Mouse (Mus musculus) liver, embryonic 12.5 days (tissue): ENCODE measurements around the gene Fbxo44. TPM values are rescaled to one million over a fixed set of nuclear protein-coding genes. Genes with fewer than 3 reads are reported as not detected.

Experiments used
- ATAC-seq: fragments of 200-750 bp; cut with Nextera tagmentation; 2 replicates; pipeline ENCODE4 v1.8.0; 2017; ENCODE audit warnings: moderate number of reproducible peaks, mild to moderate bottlenecking, moderate library complexity
- H3K27ac ChIP-seq: fragments of 300-500 bp; sonication (generic); 2 replicates; pipeline ENCODE4 v1.5.1; 2016; ENCODE audit warnings: mild to moderate bottlenecking
- H3K27me3 ChIP-seq: fragments of 300-500 bp; sonication (generic); replicated peaks from 2 replicates; pipeline ENCODE4 v1.6.1; 2016; ENCODE audit warnings: mild to moderate bottlenecking, moderate library complexity
- H3K36me3 ChIP-seq: fragments of 300-500 bp; sonication (generic); 2 replicates; pipeline ENCODE4 v1.6.1; 2016; ENCODE audit warnings: mild to moderate bottlenecking, moderate library complexity
- H3K4me1 ChIP-seq: fragments of 300-500 bp; sonication (generic); 2 replicates; pipeline ENCODE4 v1.6.1; 2016
- H3K4me2 ChIP-seq: fragments of 300-500 bp; sonication (generic); 2 replicates; pipeline ENCODE4 v1.6.1; 2016; ENCODE audit warnings: mild to moderate bottlenecking, moderate library complexity
- H3K4me3 ChIP-seq: fragments of 300-500 bp; sonication (generic); 2 replicates; pipeline ENCODE4 v1.5.1; 2016; ENCODE audit warnings: mild to moderate bottlenecking, moderate library complexity
- H3K9ac ChIP-seq: fragments of 300-500 bp; sonication (generic); 2 replicates; pipeline ENCODE4 v1.6.1; 2016; ENCODE audit warnings: mild to moderate bottlenecking, moderate library complexity
- H3K9me3 ChIP-seq: fragments of 300-500 bp; sonication (generic); replicated peaks from 2 replicates; pipeline ENCODE4 v1.6.1; 2016; ENCODE audit warnings: mild to moderate bottlenecking, moderate library complexity
- WGBS: fragments of 180-500 bp; shearing (Covaris S2); methylation state at CpG from one replicate; pipeline ENCODE4 v1.1.7; 2016; ENCODE audit not compliant: insufficient replicate concordance; 5-methylcytosine and 5-hydroxymethylcytosine counted together
- polyA plus RNA-seq: library from polyadenylated mRNA; unstranded; fragments of >200 nt; fragmentation: Nextera tagmentation; extraction: Ambion mirVana; gene quantifications from 2 replicates; pipeline ENCODE4 v1.2.1, GENCODE M21; 2016

Gene Fbxo44
- polyA plus RNA-seq, 1 experiment from 2014 or later = 1.7 TPM

DNA sequence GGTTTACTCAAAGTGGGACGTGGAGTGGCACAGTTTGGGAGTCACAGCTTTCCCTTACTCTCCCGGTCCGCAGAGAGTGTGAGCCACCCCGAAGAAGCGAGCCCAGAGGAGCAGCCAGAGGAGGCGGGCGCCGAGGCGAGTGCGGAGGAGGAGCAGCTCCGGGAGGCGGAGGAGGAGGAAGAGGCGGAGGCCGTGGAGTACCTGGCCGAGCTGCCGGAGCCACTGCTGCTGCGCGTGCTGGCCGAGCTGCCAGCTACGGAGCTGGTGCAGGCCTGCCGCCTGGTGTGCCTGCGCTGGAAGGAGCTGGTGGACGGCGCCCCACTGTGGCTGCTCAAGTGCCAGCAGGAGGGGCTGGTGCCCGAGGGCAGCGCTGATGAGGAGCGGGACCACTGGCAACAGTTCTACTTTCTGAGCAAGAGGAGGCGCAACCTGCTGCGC is 3.7 kb upstream of the Fbxo44 start:
- H3K27ac ChIP-seq = no peak overlapping the region
- H3K4me3 ChIP-seq = peak overlapping the region; percentile 23; the same call in 1 of the 2 replicates
- H3K9ac ChIP-seq = no peak overlapping the region
- peaks cover 95% of the 10 kb centered on the region for H3K27me3 ChIP-seq
- peak overlapping the region; percentile 54 for H3K4me2 ChIP-seq
- H3K36me3 ChIP-seq = no peaks in the 10 kb centered on the region
- WGBS = under 1% methylated on average over 29 of the region's 29 CpGs
- H3K4me1 ChIP-seq = peaks cover 31% of the 10 kb centered on the region
- ATAC-seq = no peak
- H3K9me3 ChIP-seq = no peaks in the 10 kb centered on the region

DNA sequence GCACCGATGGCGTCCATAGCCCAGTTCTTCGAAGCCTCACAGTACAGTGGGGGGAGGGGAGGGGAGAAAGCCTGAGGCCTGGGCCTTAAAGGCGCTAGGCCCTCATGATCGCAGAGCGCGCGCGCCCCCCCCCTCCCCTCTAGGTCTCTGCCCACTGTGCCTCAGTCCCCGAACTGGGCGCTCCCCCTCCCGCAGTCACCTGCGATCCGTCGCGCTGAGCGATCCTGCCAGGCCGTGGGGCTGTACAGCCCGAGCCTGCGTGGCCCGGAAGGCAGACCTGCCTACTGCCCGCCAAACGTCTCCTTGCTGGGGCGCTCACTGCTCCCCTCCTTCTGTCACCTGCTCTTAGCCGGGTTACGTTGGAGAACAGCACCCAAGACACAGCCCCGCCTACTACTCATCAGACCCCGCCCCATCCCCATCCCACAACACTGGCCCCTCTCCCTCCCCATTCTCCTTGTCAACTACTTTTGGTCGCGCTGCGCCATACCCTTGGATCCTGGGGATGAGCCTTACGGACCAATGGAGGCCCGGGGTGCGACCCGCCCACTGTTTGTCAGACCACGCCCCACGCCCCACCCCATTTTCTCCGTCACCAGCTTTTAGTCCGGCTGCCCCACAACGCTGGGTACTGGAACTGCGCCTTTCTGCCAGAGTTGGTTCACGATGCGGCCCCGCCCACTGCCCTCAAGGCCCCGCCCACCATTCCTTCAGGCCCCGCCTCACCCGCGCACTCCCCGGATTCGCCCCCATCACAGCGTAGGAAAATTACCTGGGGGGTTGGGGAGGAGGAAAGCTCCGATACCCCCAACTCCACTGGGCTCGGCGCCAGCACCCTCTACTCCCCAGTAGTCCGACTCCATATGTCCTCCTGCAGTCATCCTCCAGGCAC is 492 bp downstream of the Fbxo44 start:
- Histone ChIP-seq H3K27ac (peak overlapping the region; percentile 60; the same call in 1 of the 2 replicates), H3K4me3 (peak overlapping the region; percentile 67), H3K4me2 (peak overlapping the region; percentile 98), H3K27me3 (peaks cover 70% of the 10 kb centered on the region), H3K9me3 (no peaks in the 10 kb centered on the region), H3K36me3 (no peaks in the 10 kb centered on the region), H3K4me1 (peaks cover 48% of the 10 kb centered on the region), H3K9ac (peak overlapping the region; percentile 72)
- WGBS = under 1% methylated on average over 54 of the region's 55 CpGs
- ATAC-seq = peak; percentile 90

DNA sequence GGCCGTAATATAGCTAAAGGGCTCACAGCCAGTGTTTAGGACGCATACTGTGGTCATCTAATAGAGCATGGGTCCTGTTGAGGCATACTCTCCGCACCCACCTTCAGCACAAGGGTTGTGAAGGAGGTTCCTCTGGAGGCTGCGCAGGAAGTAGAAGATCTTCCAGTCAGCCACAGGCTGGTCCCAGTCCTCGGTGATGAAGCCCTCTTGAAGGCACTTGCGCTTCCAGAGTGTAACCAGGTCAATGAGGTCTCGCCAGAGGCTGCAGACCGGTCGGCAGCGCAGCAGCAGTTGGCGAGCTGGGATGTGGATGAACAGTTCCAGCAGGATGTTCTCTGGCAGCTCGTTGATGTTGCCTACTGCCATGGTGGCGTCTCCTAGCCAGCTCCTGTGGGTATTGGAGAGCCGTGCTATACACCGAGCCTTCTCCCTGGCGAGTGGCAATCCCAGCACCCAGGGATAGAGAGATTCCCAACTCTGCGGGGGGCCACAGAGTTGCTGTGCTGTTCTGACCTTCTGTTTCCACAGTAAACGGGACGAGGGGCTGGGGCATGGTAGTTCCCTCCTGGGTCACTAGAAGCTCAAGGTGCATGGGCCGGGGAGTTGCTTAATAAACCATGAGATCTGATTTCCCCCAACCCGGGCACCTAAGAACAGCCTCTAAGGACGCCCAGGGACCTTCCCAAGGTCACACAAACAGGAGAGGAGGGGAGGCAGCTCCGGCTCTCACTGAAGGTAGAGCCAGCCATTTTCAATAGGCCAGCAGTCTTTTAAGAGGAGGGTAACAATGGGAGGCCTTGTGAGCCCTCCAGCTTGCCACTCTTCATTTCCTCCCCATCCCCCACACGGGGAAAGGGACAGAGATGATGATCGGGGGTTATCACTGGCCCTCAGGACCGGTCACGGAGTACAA is 1.6 kb downstream of the Fbxo44 start:
- Histone ChIP-seq H3K27ac (no peak overlapping the region), H3K9ac (peak overlapping the region; percentile 72), H3K4me2 (peak overlapping the region; percentile 98), H3K9me3 (no peaks in the 10 kb centered on the region), H3K4me1 (peaks cover 40% of the 10 kb centered on the region), H3K4me3 (peak overlapping the region; percentile 67), H3K27me3 (peaks cover 59% of the 10 kb centered on the region), H3K36me3 (no peaks in the 10 kb centered on the region)
- 44% methylated on average over 27 of the region's 27 CpGs for WGBS
- ATAC-seq = no peak

DNA sequence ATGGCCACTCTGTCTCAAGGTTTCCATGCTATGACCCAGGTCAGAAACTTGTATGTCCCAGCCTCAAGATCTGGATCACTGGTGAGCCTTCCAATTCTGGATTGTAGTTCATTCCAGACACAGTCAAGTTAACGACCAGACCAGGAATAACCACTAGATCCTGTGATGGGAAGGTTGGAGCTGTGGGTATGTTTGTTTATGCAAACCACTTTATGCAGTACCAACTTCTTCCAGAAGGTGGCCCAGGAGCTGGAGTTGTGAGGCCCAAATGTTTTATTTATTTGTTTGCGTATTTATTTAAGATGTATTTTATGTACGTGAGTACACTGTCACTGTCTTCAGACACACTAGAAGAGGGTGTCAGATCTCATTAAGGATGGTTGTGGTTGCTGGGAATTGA is 5.3 kb downstream of the Fbxo44 start:
- ATAC-seq = no peak
- Histone ChIP-seq H3K9me3 (no peaks in the 10 kb centered on the region), H3K27me3 (peaks cover 22% of the 10 kb centered on the region), H3K4me2 (no peak overlapping the region), H3K36me3 (no peaks in the 10 kb centered on the region), H3K4me1 (peaks cover 53% of the 10 kb centered on the region), H3K27ac (no peak overlapping the region), H3K9ac (no peak overlapping the region), H3K4me3 (no peak overlapping the region)
- 51% methylated on average over 3 of the region's 3 CpGs for WGBS

DNA sequence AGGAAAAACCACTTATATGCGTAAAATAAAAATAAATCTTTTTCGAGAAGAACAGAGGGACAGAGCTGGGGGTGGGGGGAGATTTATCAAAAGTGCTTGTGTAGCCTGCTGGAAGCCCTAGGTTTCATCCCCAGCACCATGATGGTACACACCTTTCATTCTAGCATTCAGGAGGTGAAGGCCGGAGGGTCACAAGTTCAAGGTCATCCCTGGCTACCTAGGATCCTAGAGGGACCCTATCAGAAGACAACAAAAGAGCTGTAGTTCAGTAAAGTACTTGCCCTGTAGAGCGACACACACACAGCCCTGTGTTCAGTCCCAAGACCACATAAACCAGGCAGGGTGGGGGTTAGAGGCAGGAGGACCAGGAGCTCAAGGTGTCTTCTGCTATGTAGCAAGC is 6.3 kb downstream of the Fbxo44 start:
- H3K9me3 ChIP-seq = no peaks in the 10 kb centered on the region
- H3K36me3 ChIP-seq = no peaks in the 10 kb centered on the region
- WGBS = 75% methylated on average over 4 of the region's 4 CpGs
- H3K9ac ChIP-seq = no peak overlapping the region
- ATAC-seq = no peak
- H3K4me2 ChIP-seq = no peak overlapping the region
- peaks cover 13% of the 10 kb centered on the region for H3K27me3 ChIP-seq
- H3K4me3 ChIP-seq = no peak overlapping the region
- peaks cover 54% of the 10 kb centered on the region for H3K4me1 ChIP-seq
- H3K27ac ChIP-seq = no peak overlapping the region

DNA sequence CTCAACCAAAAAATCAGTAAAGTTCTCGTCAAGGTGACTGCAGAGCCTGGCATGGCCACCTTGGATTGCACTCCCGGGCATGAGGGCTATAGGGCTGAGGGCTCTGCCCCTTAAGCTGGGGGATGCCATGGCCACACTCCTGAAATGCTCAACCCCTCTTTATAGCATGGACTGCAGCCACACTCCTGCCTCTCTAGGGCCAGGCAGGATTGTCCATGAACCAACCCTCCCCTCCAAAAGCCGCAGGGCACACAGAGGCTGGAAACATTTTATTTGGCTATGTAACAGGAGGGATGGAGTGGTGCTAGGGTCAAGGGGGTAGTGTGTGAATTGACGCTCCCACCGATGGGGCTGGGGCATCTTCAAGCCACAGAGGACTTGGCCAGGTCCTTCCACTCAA is 7.7 kb downstream of the Fbxo44 start:
- ATAC-seq = no peak

DNA sequence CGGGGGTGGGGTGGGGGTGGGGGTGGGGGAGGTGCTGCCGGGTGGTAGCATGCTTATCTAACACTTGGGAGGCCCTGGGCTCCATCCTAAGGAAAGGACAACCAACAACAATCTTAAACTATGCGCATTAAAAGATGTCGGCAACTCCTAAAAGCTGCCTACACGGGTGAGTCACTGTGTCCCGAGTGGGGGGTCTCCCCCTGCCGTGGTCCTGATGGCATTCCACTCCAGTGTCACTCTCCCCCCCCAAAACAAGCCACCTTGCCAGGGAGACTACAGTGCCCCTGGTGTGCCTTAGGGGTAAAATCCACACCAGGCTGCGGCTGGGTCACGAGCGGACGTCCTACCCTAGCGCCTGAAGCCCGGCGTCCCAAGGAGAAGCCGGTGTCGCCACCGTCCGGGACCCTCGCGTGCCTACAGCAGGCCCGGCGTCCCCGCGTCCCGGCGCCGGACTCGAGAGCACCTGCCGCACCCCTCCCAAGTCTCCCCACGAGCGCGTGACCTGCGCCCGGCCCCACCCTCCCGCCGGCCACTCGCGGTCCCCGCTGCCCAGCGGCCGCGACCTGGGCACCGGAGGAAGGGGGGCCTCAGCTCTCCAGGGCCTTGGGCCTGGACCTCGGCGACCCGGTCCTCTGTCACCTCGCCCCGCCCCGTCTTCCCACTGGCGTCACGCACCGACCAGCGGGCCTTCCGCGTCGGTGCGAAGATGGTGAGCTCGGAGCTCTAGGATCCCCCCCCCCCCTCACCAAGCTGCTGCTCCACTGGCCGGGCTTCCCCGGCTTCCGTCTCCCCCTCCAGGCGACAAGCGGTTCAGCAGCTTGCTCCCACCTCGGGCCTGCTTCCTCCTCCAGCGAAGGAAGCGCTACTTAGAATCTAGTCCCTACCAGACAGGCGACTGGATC is 8.8 kb downstream of the Fbxo44 start, which contains the start of gene Fbxo6:
Gene Fbxo6 (minus strand): TSS at position 874 of the 902 bp plus-strand sequence.
- Histone ChIP-seq H3K4me1 (peaks cover 42% of the 10 kb centered on the region), H3K36me3 (peaks cover 7% of the 10 kb centered on the region), H3K9me3 (no peaks in the 10 kb centered on the region), H3K27ac (peak within 1 kb of the TSS; percentile 90), H3K4me3 (peak within 1 kb of the TSS; percentile 75), H3K27me3 (no peaks in the 10 kb centered on the region), H3K9ac (peak within 1 kb of the TSS; percentile 81), H3K4me2 (peak within 1 kb of the TSS; percentile 97)
- under 1% methylated on average over 60 of the region's 67 CpGs for WGBS
- ATAC-seq = peak; percentile 86

More for the DNA sequence above, 7.7 kb downstream of the Fbxo44 start:
- no peak overlapping the region for H3K9ac ChIP-seq
- no peaks in the 10 kb centered on the region for H3K27me3 ChIP-seq
- 75% methylated on average over 5 of the region's 5 CpGs for WGBS
- no peak overlapping the region for H3K4me3 ChIP-seq
- no peaks in the 10 kb centered on the region for H3K9me3 ChIP-seq
- H3K36me3 ChIP-seq = no peaks in the 10 kb centered on the region
- H3K4me1 ChIP-seq = peaks cover 44% of the 10 kb centered on the region
- H3K4me2 ChIP-seq = 0 out of 2 replicates have a peak overlapping the region, but pooled peaks have one; percentile 97
- H3K27ac ChIP-seq = peak overlapping the region; percentile 7; the same call in 1 of the 2 replicates

DNA sequence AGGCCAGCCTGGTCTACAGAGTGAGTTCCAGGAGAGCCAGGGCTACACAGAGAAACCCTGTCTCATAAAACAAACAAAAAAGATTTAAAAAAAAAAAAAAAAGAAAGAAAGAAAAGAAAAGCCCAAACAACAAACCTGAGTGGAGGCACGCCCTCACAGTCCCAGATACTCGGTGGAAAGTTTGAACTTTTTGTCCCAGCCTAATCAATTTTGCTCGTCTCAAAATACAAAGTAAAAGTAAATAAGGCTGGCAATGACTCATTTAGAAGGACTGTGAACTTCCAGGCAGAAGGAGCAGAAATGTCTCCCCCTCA is 9.4 kb downstream of the Fbxo44 start:
- H3K36me3 ChIP-seq = peaks cover 13% of the 10 kb centered on the region
- no peak for ATAC-seq
- 18% methylated on average over 3 of the region's 3 CpGs for WGBS

DNA sequence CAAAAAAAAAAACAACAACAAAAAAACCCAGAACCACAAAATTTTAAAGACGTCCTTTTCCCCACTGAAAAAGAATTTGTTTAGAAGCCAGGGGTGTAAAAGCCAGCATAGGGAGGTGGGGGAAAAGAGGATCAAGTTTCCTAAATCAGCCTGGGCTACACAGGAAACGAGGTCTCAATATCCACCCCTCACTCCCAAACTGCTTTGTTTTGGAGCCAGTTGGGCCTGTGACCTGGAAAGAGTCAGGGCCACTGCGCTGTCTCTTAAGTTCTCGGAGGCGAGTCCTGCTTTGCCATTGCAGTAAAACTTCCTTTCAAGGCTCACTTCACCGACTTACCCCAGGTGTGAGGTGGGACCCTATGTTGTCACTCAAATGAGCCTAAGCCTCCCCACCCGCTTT is 10.0 kb downstream of the Fbxo44 start:
- ATAC-seq = no peak
- H3K9ac ChIP-seq = peak overlapping the region; percentile 52; the same call in 1 of the 2 replicates
- no peaks in the 10 kb centered on the region for H3K9me3 ChIP-seq
- H3K36me3 ChIP-seq = peaks cover 20% of the 10 kb centered on the region
- peak overlapping the region; percentile 97 for H3K4me2 ChIP-seq
- peak overlapping the region; percentile 75 for H3K4me3 ChIP-seq
- H3K27me3 ChIP-seq = no peaks in the 10 kb centered on the region
- peak overlapping the region; percentile 90 for H3K27ac ChIP-seq
- WGBS = 48% methylated on average over 7 of the region's 7 CpGs
- peaks cover 37% of the 10 kb centered on the region for H3K4me1 ChIP-seq

More for the DNA sequence above, 9.4 kb downstream of the Fbxo44 start:
- H3K4me1 ChIP-seq = peaks cover 38% of the 10 kb centered on the region
- no peaks in the 10 kb centered on the region for H3K27me3 ChIP-seq
- H3K27ac ChIP-seq = peak overlapping the region; percentile 90
- H3K4me2 ChIP-seq = peak overlapping the region; percentile 97
- H3K9ac ChIP-seq = peak overlapping the region; percentile 81
- no peaks in the 10 kb centered on the region for H3K9me3 ChIP-seq
- peak overlapping the region; percentile 75 for H3K4me3 ChIP-seq

DNA sequence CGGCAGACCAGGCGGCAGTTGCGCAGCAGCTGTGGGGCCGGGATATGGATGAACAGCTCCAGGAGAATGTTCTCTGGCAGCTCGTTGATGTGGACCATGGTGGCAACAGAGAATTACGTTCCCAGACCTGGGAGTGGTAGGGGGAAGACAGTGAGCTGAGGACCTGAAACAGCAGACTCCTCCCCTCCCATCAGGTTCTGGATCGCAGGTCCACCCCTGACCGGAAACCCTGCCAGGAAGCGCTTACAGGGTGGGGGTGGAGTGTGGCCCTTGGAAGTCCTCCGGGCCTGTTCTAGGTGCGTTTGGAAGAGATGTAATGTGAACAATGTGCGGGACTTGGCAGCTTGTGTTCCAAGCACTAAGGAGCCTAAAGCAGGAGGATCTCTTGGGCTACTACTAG is 10.7 kb downstream of the Fbxo44 start:
- WGBS = 30% methylated on average over 12 of the region's 12 CpGs
- ATAC-seq = no peak
- H3K9ac ChIP-seq = peak overlapping the region; percentile 25; the same call in 1 of the 2 replicates

DNA sequence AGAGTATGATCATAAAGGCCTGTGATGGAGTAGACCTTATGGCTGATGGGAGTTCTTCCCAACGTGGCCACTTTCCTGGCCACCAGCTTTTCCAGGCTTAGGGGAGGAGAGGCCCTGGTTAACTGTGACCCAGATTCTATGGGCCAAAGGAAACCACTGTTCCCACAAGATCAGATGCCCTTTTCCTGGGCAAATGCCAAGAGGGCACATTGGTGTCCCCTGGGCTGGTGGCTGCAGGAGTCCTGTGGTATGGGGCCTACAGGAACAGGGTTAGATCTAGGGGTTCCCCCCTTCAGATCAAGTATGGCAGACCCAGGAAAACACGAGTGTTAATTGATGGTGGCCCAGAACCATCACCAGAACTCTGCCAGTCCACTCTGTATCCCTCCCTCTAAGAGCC is 12.6 kb downstream of the Fbxo44 start:
- no peak overlapping the region for H3K4me2 ChIP-seq
- peaks cover 31% of the 10 kb centered on the region for H3K36me3 ChIP-seq
- no peaks in the 10 kb centered on the region for H3K9me3 ChIP-seq
- H3K9ac ChIP-seq = no peak overlapping the region
- H3K4me3 ChIP-seq = no peak overlapping the region
- ATAC-seq = no peak
- H3K27me3 ChIP-seq = no peaks in the 10 kb centered on the region
- 57% methylated on average over 2 of the region's 2 CpGs for WGBS
- H3K4me1 ChIP-seq = peaks cover 37% of the 10 kb centered on the region
- no peak overlapping the region for H3K27ac ChIP-seq

More for the DNA sequence above, 10.7 kb downstream of the Fbxo44 start:
- Histone ChIP-seq H3K27ac (no peak overlapping the region), H3K9me3 (no peaks in the 10 kb centered on the region), H3K4me1 (peaks cover 37% of the 10 kb centered on the region), H3K4me3 (no peak overlapping the region), H3K4me2 (peak overlapping the region; percentile 97), H3K27me3 (no peaks in the 10 kb centered on the region), H3K36me3 (peaks cover 27% of the 10 kb centered on the region)
